Mouse (Mus musculus): ENCODE data around the gene Rhbdd1. TPM values are rescaled to one million over a fixed set of nuclear protein-coding genes. Genes with fewer than 3 reads are reported as not detected.

Gene Rhbdd1
- polyA plus RNA-seq, 1 experiment from 2014 or later, result 7.6 TPM

- Histone ChIP-seq H3K36me3 (no peaks in the 10 kb centered on the region), H3K4me3 (no peak overlapping the region), H3K4me2 (replicated peaks) (no peak overlapping the region), H3K9me3 (no peaks in the 10 kb centered on the region), H3K9ac (no peak overlapping the region), H3K4me1 (peaks cover 11% of the 10 kb centered on the region; the same call in 1 of the 2 replicates), H3K27ac (no peak overlapping the region), H3K27me3 (no peaks in the 10 kb centered on the region)
- no peak for ATAC-seq (ENCODE audit: insufficient number of reproducible peaks, insufficient read depth, low FRiP score, low TSS enrichment)
- WGBS, result 77% methylated on average over 3 of the region's 3 CpGs
Observed at GRCm38 (mm10) chr1:82407786-82408185, 91.5 kb downstream of the Rhbdd1 start.

- Histone ChIP-seq H3K4me2 (replicated peaks) (no peak overlapping the region), H3K4me1 (peaks cover 11% of the 10 kb centered on the region; the same call in 1 of the 2 replicates), H3K36me3 (no peaks in the 10 kb centered on the region), H3K27ac (no peak overlapping the region), H3K27me3 (no peaks in the 10 kb centered on the region), H3K9ac (no peak overlapping the region), H3K4me3 (no peak overlapping the region), H3K9me3 (no peaks in the 10 kb centered on the region)
- WGBS, result 87% methylated on average over 9 of the region's 9 CpGs
- ATAC-seq (ENCODE audit: insufficient number of reproducible peaks, insufficient read depth, low FRiP score, low TSS enrichment), result no peak
Observed at GRCm38 (mm10) chr1:82409271-82409670, 93.0 kb downstream of the Rhbdd1 start.

GRCm38 (mm10) chr1:82410548-82410947 is 94.3 kb downstream of the Rhbdd1 start:
- H3K4me2 ChIP-seq (replicated peaks), result no peak overlapping the region
- no peak overlapping the region for H3K27ac ChIP-seq
- H3K9me3 ChIP-seq, result no peaks in the 10 kb centered on the region
- WGBS, result 68% methylated on average over 3 of the region's 3 CpGs
- peaks cover 11% of the 10 kb centered on the region; the same call in 1 of the 2 replicates for H3K4me1 ChIP-seq
- H3K27me3 ChIP-seq, result no peaks in the 10 kb centered on the region
- no peak overlapping the region for H3K4me3 ChIP-seq
- ATAC-seq (ENCODE audit: insufficient number of reproducible peaks, insufficient read depth, low FRiP score, low TSS enrichment), result no peak
- H3K36me3 ChIP-seq, result no peaks in the 10 kb centered on the region
- no peak overlapping the region for H3K9ac ChIP-seq

GRCm38 (mm10) chr1:82411521-82411920 is 95.3 kb downstream of the Rhbdd1 start:
- Histone ChIP-seq H3K27ac (no peak overlapping the region), H3K36me3 (no peaks in the 10 kb centered on the region), H3K9ac (no peak overlapping the region), H3K4me3 (no peak overlapping the region), H3K4me1 (peaks cover 11% of the 10 kb centered on the region; the same call in 1 of the 2 replicates), H3K9me3 (no peaks in the 10 kb centered on the region), H3K27me3 (no peaks in the 10 kb centered on the region), H3K4me2 (replicated peaks) (no peak overlapping the region)
- 74% methylated on average over 5 of the region's 5 CpGs for WGBS
- no peak for ATAC-seq (ENCODE audit: insufficient number of reproducible peaks, insufficient read depth, low FRiP score, low TSS enrichment)

- H3K36me3 ChIP-seq, result no peaks in the 10 kb centered on the region
- no peaks in the 10 kb centered on the region for H3K9me3 ChIP-seq
- no peak overlapping the region for H3K27ac ChIP-seq
- H3K9ac ChIP-seq, result no peak overlapping the region
- H3K4me2 ChIP-seq (replicated peaks), result no peak overlapping the region
- WGBS, result 65% methylated on average over 4 of the region's 4 CpGs
- no peak for ATAC-seq (ENCODE audit: insufficient number of reproducible peaks, insufficient read depth, low FRiP score, low TSS enrichment)
- H3K27me3 ChIP-seq, result no peaks in the 10 kb centered on the region
- H3K4me1 ChIP-seq, result peaks cover 11% of the 10 kb centered on the region; the same call in 1 of the 2 replicates
- no peak overlapping the region for H3K4me3 ChIP-seq
Observed at GRCm38 (mm10) chr1:82412085-82412484, 95.8 kb downstream of the Rhbdd1 start.

- H3K9me3 ChIP-seq, result no peaks in the 10 kb centered on the region
- no peak overlapping the region for H3K27ac ChIP-seq
- WGBS, result 89% methylated on average over 3 of the region's 3 CpGs
- no peak overlapping the region for H3K4me2 ChIP-seq (replicated peaks)
- no peak overlapping the region for H3K4me3 ChIP-seq
- ATAC-seq (ENCODE audit: insufficient number of reproducible peaks, insufficient read depth, low FRiP score, low TSS enrichment), result no peak
- H3K9ac ChIP-seq, result no peak overlapping the region
- no peaks in the 10 kb centered on the region for H3K27me3 ChIP-seq
- peaks cover 11% of the 10 kb centered on the region; the same call in 1 of the 2 replicates for H3K4me1 ChIP-seq
- H3K36me3 ChIP-seq, result no peaks in the 10 kb centered on the region
Observed at GRCm38 (mm10) chr1:82414434-82415045, 98.3 kb downstream of the Rhbdd1 start.

- ATAC-seq (ENCODE audit: insufficient number of reproducible peaks, insufficient read depth, low FRiP score, low TSS enrichment), result no peak
- WGBS, result 79% methylated on average over 4 of the region's 4 CpGs
- Histone ChIP-seq H3K27me3 (no peaks in the 10 kb centered on the region), H3K9me3 (no peaks in the 10 kb centered on the region), H3K36me3 (no peaks in the 10 kb centered on the region), H3K4me2 (replicated peaks) (no peak overlapping the region), H3K27ac (no peak overlapping the region), H3K9ac (no peak overlapping the region), H3K4me1 (peaks cover 11% of the 10 kb centered on the region; the same call in 1 of the 2 replicates), H3K4me3 (no peak overlapping the region)
Observed at GRCm38 (mm10) chr1:82415641-82416040, 99.4 kb downstream of the Rhbdd1 start.

- H3K4me1 ChIP-seq, result peaks cover 12% of the 10 kb centered on the region; the same call in 1 of the 2 replicates
- H3K27ac ChIP-seq, result no peak overlapping the region
- no peak for ATAC-seq (ENCODE audit: insufficient number of reproducible peaks, insufficient read depth, low FRiP score, low TSS enrichment)
- no peak overlapping the region for H3K4me3 ChIP-seq
- H3K9me3 ChIP-seq, result no peaks in the 10 kb centered on the region
- H3K9ac ChIP-seq, result no peak overlapping the region
- H3K27me3 ChIP-seq, result no peaks in the 10 kb centered on the region
- 94% methylated on average over 5 of the region's 5 CpGs for WGBS
- H3K4me2 ChIP-seq (replicated peaks), result no peak overlapping the region
- no peaks in the 10 kb centered on the region for H3K36me3 ChIP-seq
Observed at GRCm38 (mm10) chr1:82427729-82428128, 111.5 kb downstream of the Rhbdd1 start.

GRCm38 (mm10) chr1:82429061-82429460 is 112.8 kb downstream of the Rhbdd1 start:
- Histone ChIP-seq H3K4me1 (peaks cover 12% of the 10 kb centered on the region; the same call in 1 of the 2 replicates), H3K9ac (no peak overlapping the region), H3K9me3 (no peaks in the 10 kb centered on the region), H3K27me3 (no peaks in the 10 kb centered on the region), H3K4me3 (no peak overlapping the region), H3K36me3 (no peaks in the 10 kb centered on the region), H3K4me2 (replicated peaks) (no peak overlapping the region), H3K27ac (no peak overlapping the region; the same call in 1 of the 2 replicates)
- WGBS, result 50% methylated on average over 1 of the region's 1 CpGs
- no peak for ATAC-seq (ENCODE audit: insufficient number of reproducible peaks, insufficient read depth, low FRiP score, low TSS enrichment)

- no peak overlapping the region for H3K4me3 ChIP-seq
- H3K4me2 ChIP-seq (replicated peaks), result no peak overlapping the region
- no peak overlapping the region for H3K27ac ChIP-seq
- ATAC-seq (ENCODE audit: insufficient number of reproducible peaks, insufficient read depth, low FRiP score, low TSS enrichment), result 0 out of 2 replicates have a peak, but pooled peaks have one; percentile 57
- 61% methylated on average over 15 of the region's 15 CpGs for WGBS
- H3K9ac ChIP-seq, result no peak overlapping the region
- no peaks in the 10 kb centered on the region for H3K27me3 ChIP-seq
- no peaks in the 10 kb centered on the region for H3K9me3 ChIP-seq
- peaks cover 12% of the 10 kb centered on the region; the same call in 1 of the 2 replicates for H3K4me1 ChIP-seq
- no peaks in the 10 kb centered on the region for H3K36me3 ChIP-seq
Observed at GRCm38 (mm10) chr1:82432919-82433648, 116.8 kb downstream of the Rhbdd1 start.

GRCm38 (mm10) chr1:82433649-82434005 is 117.4 kb downstream of the Rhbdd1 start:
- no peak overlapping the region for H3K4me2 ChIP-seq (replicated peaks)
- H3K9ac ChIP-seq, result no peak overlapping the region
- ATAC-seq (ENCODE audit: insufficient number of reproducible peaks, insufficient read depth, low FRiP score, low TSS enrichment), result no peak
- 79% methylated on average over 5 of the region's 5 CpGs for WGBS
- no peak overlapping the region for H3K27ac ChIP-seq
- H3K9me3 ChIP-seq, result no peaks in the 10 kb centered on the region
- H3K4me1 ChIP-seq, result peaks cover 10% of the 10 kb centered on the region; the same call in 1 of the 2 replicates
- no peaks in the 10 kb centered on the region for H3K27me3 ChIP-seq
- H3K36me3 ChIP-seq, result no peaks in the 10 kb centered on the region
- H3K4me3 ChIP-seq, result no peak overlapping the region

GRCm38 (mm10) chr1:82437273-82437672 is 121.0 kb downstream of the Rhbdd1 start:
- Histone ChIP-seq H3K9ac (no peak overlapping the region), H3K4me3 (no peak overlapping the region), H3K27me3 (no peaks in the 10 kb centered on the region), H3K27ac (no peak overlapping the region), H3K4me2 (replicated peaks) (no peak overlapping the region), H3K36me3 (no peaks in the 10 kb centered on the region), H3K9me3 (no peaks in the 10 kb centered on the region), H3K4me1 (no peaks in the 10 kb centered on the region)
- no peak for ATAC-seq (ENCODE audit: insufficient number of reproducible peaks, insufficient read depth, low FRiP score, low TSS enrichment)
- WGBS, result 80% methylated on average over 3 of the region's 3 CpGs
